Mouse (Mus musculus) hindbrain, embryonic 10.5 days (tissue): Measurements from ENCODE around the gene Fam84b. TPM values are rescaled to one million over a fixed set of nuclear protein-coding genes. Genes with fewer than 3 reads are reported as not detected.
"Not testable (repeated sequence)": the region's sequence is repeated elsewhere in the genome, so short reads cannot be mapped to it uniquely, and the experiment has no call there.

Experiments used
- DNase-seq: peaks from one replicate; pipeline ENCODE4 v3.0.0-alpha.2; 2017; ENCODE audit warnings: low spot score
- H3K27ac ChIP-seq: fragments of 300-500 bp; sonication (generic); 2 replicates; pipeline ENCODE4 v1.5.1; 2016; ENCODE audit warnings: mild to moderate bottlenecking, moderate library complexity
- H3K27me3 ChIP-seq: fragments of 300-500 bp; sonication (generic); 2 replicates; pipeline ENCODE4 v1.6.1; 2016; ENCODE audit warnings: mild to moderate bottlenecking; ENCODE audit not compliant: poor library complexity, insufficient read depth, severe bottlenecking
- H3K36me3 ChIP-seq: fragments of 300-500 bp; sonication (generic); 2 replicates; pipeline ENCODE4 v1.6.1; 2016; ENCODE audit warnings: mild to moderate bottlenecking, moderate library complexity
- H3K4me1 ChIP-seq: fragments of 300-500 bp; sonication (generic); replicated peaks from 2 replicates; pipeline ENCODE4 v1.6.1; 2016; ENCODE audit warnings: mild to moderate bottlenecking
- H3K4me3 ChIP-seq: fragments of 300-500 bp; sonication (generic); 2 replicates; pipeline ENCODE4 v1.5.1; 2016; ENCODE audit warnings: mild to moderate bottlenecking, moderate library complexity
- H3K9me3 ChIP-seq: fragments of 300-500 bp; sonication (generic); 2 replicates; pipeline ENCODE4 v1.6.1; 2016; ENCODE audit warnings: mild to moderate bottlenecking, moderate library complexity
- WGBS: fragments of 180-500 bp; shearing (Covaris S2); methylation state at CpG from one replicate; pipeline ENCODE4 v1.1.7; 2016; 5-methylcytosine and 5-hydroxymethylcytosine counted together
- polyA plus RNA-seq: library from polyadenylated mRNA; unstranded; fragments of >200 nt; fragmentation: Nextera tagmentation; extraction: Ambion mirVana; gene quantifications from 2 replicates; pipeline ENCODE4 v1.2.1, GENCODE M21; 2016

Gene Fam84b
- polyA plus RNA-seq, 1 experiment from 2014 or later, result 12.2 TPM

- not testable (repeated sequence) for H3K27ac ChIP-seq, H3K27me3 ChIP-seq, H3K36me3 ChIP-seq, H3K9me3 ChIP-seq, H3K4me3 ChIP-seq, DNase-seq
- H3K4me1 ChIP-seq, result peaks cover 44% of the 10 kb centered on the region
Observed at GRCm38 (mm10) chr15:60841312-60841711, 12.3 kb downstream of the Fam84b start.

- peaks cover 34% of the 10 kb centered on the region for H3K4me1 ChIP-seq
- DNase-seq, result no peak
- H3K9me3 ChIP-seq, result no peaks in the 10 kb centered on the region
- no peaks in the 10 kb centered on the region for H3K27me3 ChIP-seq
- H3K4me3 ChIP-seq, result no peak overlapping the region
- 24% methylated on average over 4 of the region's 4 CpGs for WGBS
- no peaks in the 10 kb centered on the region for H3K36me3 ChIP-seq
- no peak overlapping the region for H3K27ac ChIP-seq
Observed at GRCm38 (mm10) chr15:60840296-60840670, 13.3 kb downstream of the Fam84b start.

- WGBS, result 13% methylated on average over 3 of the region's 3 CpGs
- DNase-seq, result no peak
- Histone ChIP-seq H3K9me3 (no peaks in the 10 kb centered on the region), H3K4me1 (peaks cover 28% of the 10 kb centered on the region), H3K27me3 (no peaks in the 10 kb centered on the region), H3K36me3 (no peaks in the 10 kb centered on the region), H3K4me3 (no peak overlapping the region), H3K27ac (no peak overlapping the region)
Observed at GRCm38 (mm10) chr15:60839539-60840295, 13.9 kb downstream of the Fam84b start.

GRCm38 (mm10) chr15:60838135-60838534 lies 15.4 kb downstream of the Fam84b start:
- Histone ChIP-seq H3K4me3 (no peak overlapping the region), H3K27me3 (no peaks in the 10 kb centered on the region), H3K36me3 (no peaks in the 10 kb centered on the region), H3K9me3 (no peaks in the 10 kb centered on the region), H3K27ac (no peak overlapping the region), H3K4me1 (peaks cover 36% of the 10 kb centered on the region)
- 72% methylated on average over 8 of the region's 8 CpGs for WGBS
- DNase-seq, result no peak

- H3K4me1 ChIP-seq, result peaks cover 36% of the 10 kb centered on the region
- no peaks in the 10 kb centered on the region for H3K27me3 ChIP-seq
- WGBS, result 92% methylated on average over 9 of the region's 9 CpGs
- no peaks in the 10 kb centered on the region for H3K36me3 ChIP-seq
- no peaks in the 10 kb centered on the region for H3K9me3 ChIP-seq
- no peak overlapping the region for H3K4me3 ChIP-seq
- H3K27ac ChIP-seq, result no peak overlapping the region
- no peak for DNase-seq
Observed at GRCm38 (mm10) chr15:60837719-60838118, 15.9 kb downstream of the Fam84b start.

GRCm38 (mm10) chr15:60836321-60836720 lies 17.3 kb downstream of the Fam84b start:
- Histone ChIP-seq H3K4me3 (no peak overlapping the region), H3K27ac (no peak overlapping the region), H3K27me3 (no peaks in the 10 kb centered on the region), H3K9me3 (no peaks in the 10 kb centered on the region), H3K36me3 (no peaks in the 10 kb centered on the region), H3K4me1 (peaks cover 30% of the 10 kb centered on the region)
- DNase-seq, result no peak
- WGBS, result 81% methylated on average over 4 of the region's 4 CpGs

GRCm38 (mm10) chr15:60834598-60835571 lies 18.7 kb downstream of the Fam84b start:
- DNase-seq, result no peak
- no peak overlapping the region for H3K4me3 ChIP-seq
- H3K36me3 ChIP-seq, result no peaks in the 10 kb centered on the region
- no peaks in the 10 kb centered on the region for H3K9me3 ChIP-seq
- 86% methylated on average over 5 of the region's 5 CpGs for WGBS
- no peaks in the 10 kb centered on the region for H3K27me3 ChIP-seq
- H3K4me1 ChIP-seq, result peaks cover 26% of the 10 kb centered on the region
- H3K27ac ChIP-seq, result no peak overlapping the region

- 43% methylated on average over 2 of the region's 2 CpGs for WGBS
- no peaks in the 10 kb centered on the region for H3K27me3 ChIP-seq
- H3K4me1 ChIP-seq, result peaks cover 22% of the 10 kb centered on the region
- no peaks in the 10 kb centered on the region for H3K9me3 ChIP-seq
- DNase-seq, result no peak
- no peak overlapping the region for H3K4me3 ChIP-seq
- no peaks in the 10 kb centered on the region for H3K36me3 ChIP-seq
- no peak overlapping the region for H3K27ac ChIP-seq
Observed at GRCm38 (mm10) chr15:60833476-60834218, 19.9 kb downstream of the Fam84b start.

- Histone ChIP-seq H3K4me1 (peaks cover 17% of the 10 kb centered on the region), H3K36me3 (no peaks in the 10 kb centered on the region), H3K27me3 (no peaks in the 10 kb centered on the region), H3K4me3 (no peak overlapping the region), H3K9me3 (no peaks in the 10 kb centered on the region), H3K27ac (no peak overlapping the region)
- no peak for DNase-seq
Observed at GRCm38 (mm10) chr15:60832586-60832985, 21.0 kb downstream of the Fam84b start.

GRCm38 (mm10) chr15:60826226-60826625 lies 27.4 kb downstream of the Fam84b start:
- H3K36me3 ChIP-seq, result peaks cover 4% of the 10 kb centered on the region; the same call in 1 of the 2 replicates
- 79% methylated on average over 1 of the region's 1 CpGs for WGBS
- no peak overlapping the region for H3K27ac ChIP-seq
- no peaks in the 10 kb centered on the region for H3K9me3 ChIP-seq
- peaks cover 54% of the 10 kb centered on the region for H3K4me1 ChIP-seq
- no peak for DNase-seq
- 0 out of 2 replicates have a peak, but pooled peaks cover 2% of the 10 kb centered on the region for H3K27me3 ChIP-seq
- no peak overlapping the region for H3K4me3 ChIP-seq

- Histone ChIP-seq H3K4me1 (peaks cover 48% of the 10 kb centered on the region), H3K27me3 (0 out of 2 replicates have a peak, but pooled peaks cover 2% of the 10 kb centered on the region), H3K4me3 (peak overlapping the region; percentile 82), H3K9me3 (no peaks in the 10 kb centered on the region), H3K27ac (peak overlapping the region; percentile 91), H3K36me3 (peaks cover 17% of the 10 kb centered on the region; the same call in 1 of the 2 replicates)
- DNase-seq, result peak; percentile 91
- under 1% methylated on average over 32 of the region's 32 CpGs for WGBS
Observed at GRCm38 (mm10) chr15:60824751-60825227, 28.8 kb downstream of the Fam84b start.
